Mouse (Mus musculus) urinary bladder, adult 2 months (tissue): ENCODE data around the gene Prelp. TPM values are rescaled to one million over a fixed set of nuclear protein-coding genes. Genes with fewer than 3 reads are reported as not detected.

ENCODE experiments used
- DNase-seq: peaks from one replicate; pipeline ENCODE4 v3.0.0; 2022; ENCODE audit warnings: low spot score
- polyA plus RNA-seq: library from polyadenylated mRNA; depleted of rRNA; stranded (reverse); fragments of >200 nt; gene quantifications from 2 replicates; pipeline ENCODE4 v1.2.3, GENCODE M21; 2012

Prelp gene
- polyA plus RNA-seq, 1 experiment: 89.1 TPM

GRCm38 (mm10) chr1:133934354-133934963, 13.2 kb upstream of the Prelp start:
- DNase-seq: no peak

GRCm38 (mm10) chr1:133933301-133934195, 12.3 kb upstream of the Prelp start:
- DNase-seq: no peak

- DNase-seq: no peak
These were observed 8.8 kb upstream of the Prelp start for GRCm38 (mm10) chr1:133929980-133930379.

- no peak for DNase-seq
These were observed 4.0 kb upstream of the Prelp start for GRCm38 (mm10) chr1:133925223-133925622.

GRCm38 (mm10) chr1:133924141-133924875, 3.1 kb upstream of the Prelp start:
- no peak for DNase-seq

- no peak for DNase-seq
These were observed 1.9 kb upstream of the Prelp start for GRCm38 (mm10) chr1:133923071-133923470.

GRCm38 (mm10) chr1:133920876-133921275, 338 bp downstream of the Prelp start:
- no peak for DNase-seq

- no peak for DNase-seq
These were observed 813 bp downstream of the Prelp start for GRCm38 (mm10) chr1:133920401-133920800.

- DNase-seq: no peak
These were observed 3.1 kb downstream of the Prelp start for GRCm38 (mm10) chr1:133918088-133918470.

GRCm38 (mm10) chr1:133917456-133918087, 3.6 kb downstream of the Prelp start:
- no peak for DNase-seq

GRCm38 (mm10) chr1:133915723-133916355, 5.4 kb downstream of the Prelp start:
- no peak for DNase-seq

GRCm38 (mm10) chr1:133915115-133915514, 6.1 kb downstream of the Prelp start:
- no peak for DNase-seq

- DNase-seq: no peak
These were observed 8.2 kb downstream of the Prelp start for GRCm38 (mm10) chr1:133913018-133913417.

- no peak for DNase-seq
These were observed 9.8 kb downstream of the Prelp start for GRCm38 (mm10) chr1:133911456-133911855.

GRCm38 (mm10) chr1:133911008-133911407, 10.2 kb downstream of the Prelp start:
- no peak for DNase-seq

- no peak for DNase-seq
These were observed 11.1 kb downstream of the Prelp start for GRCm38 (mm10) chr1:133910108-133910507.

- DNase-seq: no peak
These were observed 12.3 kb downstream of the Prelp start for GRCm38 (mm10) chr1:133908659-133909575.

GRCm38 (mm10) chr1:133907949-133908658, 13.1 kb downstream of the Prelp start, which contains the start of gene Optc:
Gene Optc, minus strand, starts transcription at chr1:133907999.
- DNase-seq: no peak

- no peak for DNase-seq
These were observed 14.8 kb downstream of the Prelp start for GRCm38 (mm10) chr1:133906420-133906819.

GRCm38 (mm10) chr1:133900825-133901224, 20.4 kb downstream of the Prelp start:
- no peak for DNase-seq
